Mouse (Mus musculus): ENCODE results near the gene Vsir. TPM values are rescaled to one million over a fixed set of nuclear protein-coding genes. Genes with fewer than 3 reads are reported as not detected.

Gene Vsir
- polyA plus RNA-seq, 1 experiment from 2014 or later = 2.5 TPM

- no peak for ATAC-seq (ENCODE audit: low FRiP score, low read depth)
- Histone ChIP-seq H3K4me3 (no peak overlapping the region), H3K27me3 (no peaks in the 10 kb centered on the region), H3K4me2 (no peak overlapping the region), H3K4me1 (replicated peaks) (no peaks in the 10 kb centered on the region), H3K9me3 (no peaks in the 10 kb centered on the region), H3K36me3 (no peaks in the 10 kb centered on the region), H3K27ac (replicated peaks) (no peak overlapping the region), H3K9ac (no peak overlapping the region)
- WGBS = 24% methylated on average over 4 of the region's 4 CpGs
Observed at GRCm38 (mm10) chr10:60419624-60420023, 73.0 kb downstream of the Vsir start.

Other genes with a start within 250 kb of the Vsir start
- 106 and 113 TPM in 2 replicates for gene Spock2, start 240.6 kb upstream of the Vsir start, polyA plus RNA-seq (2015; fragmentation: Nextera tagmentation; extraction: Ambion mirVana)
- 1.8 and 2.2 TPM in 2 replicates for gene Chst3, start 127.6 kb upstream of the Vsir start, polyA plus RNA-seq (2015; fragmentation: Nextera tagmentation; extraction: Ambion mirVana)
- 194 and 203 TPM in 2 replicates for gene Psap, start 69.2 kb upstream of the Vsir start, polyA plus RNA-seq (2015; fragmentation: Nextera tagmentation; extraction: Ambion mirVana)
- 11.7 and 16.8 TPM in 2 replicates for gene Gm17455, start 52.9 kb downstream of the Vsir start, polyA plus RNA-seq (2015; fragmentation: Nextera tagmentation; extraction: Ambion mirVana)

Data from hindbrain, embryonic 15.5 days (tissue).